Mouse (Mus musculus) embryonic fibroblast, embryonic 13.5 days (primary cell): ENCODE data around the gene Ppp6c. TPM values are rescaled to one million over a fixed set of nuclear protein-coding genes. Genes with fewer than 3 reads are reported as not detected.
"Not testable (repeated sequence)": the region's sequence is repeated elsewhere in the genome, so short reads cannot be mapped to it uniquely, and the experiment has no call there.

ENCODE experiments used
- H3K27ac ChIP-seq: 2 replicates; pipeline ENCODE4 v1.5.1; 2012; ENCODE audit warnings: low read length, control low read depth, inconsistent platforms; ENCODE audit not compliant: insufficient read depth
- H3K4me1 ChIP-seq: 2 replicates; pipeline ENCODE4 v1.6.1; 2011; ENCODE audit warnings: low read length; ENCODE audit not compliant: control insufficient read depth, insufficient read depth
- H3K4me3 ChIP-seq: 2 replicates; pipeline ENCODE4 v1.5.1; 2011; ENCODE audit warnings: mild to moderate bottlenecking, control low read depth, low read length; ENCODE audit not compliant: insufficient read depth
- CTCF ChIP-seq: IDR thresholded peaks from 2 replicates; pipeline ENCODE4 v1.5.1; 2011; ENCODE audit warnings: mild to moderate bottlenecking, control low read depth, low read length, moderate library complexity, borderline replicate concordance; ENCODE audit not compliant: insufficient read depth
- POLR2A ChIP-seq: IDR thresholded peaks from 2 replicates; pipeline ENCODE4 v1.6.1; 2011; ENCODE audit warnings: low read depth, mild to moderate bottlenecking, control low read depth, low read length, moderate library complexity
- polyA plus RNA-seq: library from polyadenylated mRNA; stranded (reverse); fragments of >200 nt; gene quantifications from 2 replicates; pipeline ENCODE4 v1.2.4, GENCODE M21; 2011; ENCODE audit warnings: low read depth; ENCODE audit not compliant: missing spikeins, insufficient read length

The Ppp6c gene
- 85.5 and 89.2 TPM in 2 replicates for polyA plus RNA-seq

DNA sequence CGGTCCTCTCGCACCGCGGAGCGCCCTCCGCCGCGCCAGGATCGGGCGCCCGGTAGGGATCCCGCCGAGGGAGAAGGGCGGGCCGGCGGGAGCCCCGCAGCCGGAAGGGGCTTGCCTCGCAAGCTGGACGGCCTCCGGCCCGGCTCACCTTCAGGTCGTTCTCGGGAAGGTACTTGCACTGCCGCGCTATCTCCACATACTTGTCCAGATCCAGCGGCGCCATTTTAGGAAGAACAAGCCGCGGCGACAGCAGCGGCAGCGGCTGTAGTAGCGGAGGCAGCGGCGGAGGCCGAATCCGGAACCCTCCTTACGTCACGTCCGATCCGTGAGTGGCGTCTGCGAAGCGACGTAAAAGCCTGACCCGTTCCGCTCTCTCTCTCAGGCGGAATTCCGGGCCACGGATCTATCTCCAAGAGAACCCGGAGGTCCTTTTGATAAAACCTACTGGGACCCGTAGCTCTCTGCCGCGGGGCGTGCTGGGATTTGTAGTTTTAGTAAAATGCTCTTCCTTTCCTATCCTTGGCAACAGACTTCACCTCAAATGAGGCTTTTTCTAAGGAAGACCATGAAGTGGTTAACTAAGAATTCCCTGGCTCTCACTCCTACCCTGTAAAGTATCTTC lies at the start of gene Ppp6c:
TSS of gene Ppp6c (minus strand) at position 433 of the 622 bp plus-strand sequence.
- Histone ChIP-seq H3K27ac (peak within 1 kb of the TSS; percentile 93), H3K4me3 (peak within 1 kb of the TSS; percentile 94), H3K4me1 (peaks cover 5% of the 10 kb centered on the region; the same call in 1 of the 2 replicates)
- peak; percentile 77 for TF ChIP-seq POLR2A
- no peak for TF ChIP-seq CTCF

GRCm38 (mm10) chr2:39268357-39268756 lies 42.1 kb upstream of the Ppp6c start:
- Histone ChIP-seq H3K4me1 (no peaks in the 10 kb centered on the region), H3K4me3 (no peak overlapping the region)
- no peak for TF ChIP-seq CTCF
- TF ChIP-seq POLR2A = no peak

GRCm38 (mm10) chr2:39252275-39252674 lies 26.0 kb upstream of the Ppp6c start:
- H3K27ac ChIP-seq, H3K4me3 ChIP-seq, H3K4me1 ChIP-seq: not testable (repeated sequence)

More at GRCm38 (mm10) chr2:39268357-39268756, 42.1 kb upstream of the Ppp6c start:
- H3K27ac ChIP-seq = no peak overlapping the region

DNA sequence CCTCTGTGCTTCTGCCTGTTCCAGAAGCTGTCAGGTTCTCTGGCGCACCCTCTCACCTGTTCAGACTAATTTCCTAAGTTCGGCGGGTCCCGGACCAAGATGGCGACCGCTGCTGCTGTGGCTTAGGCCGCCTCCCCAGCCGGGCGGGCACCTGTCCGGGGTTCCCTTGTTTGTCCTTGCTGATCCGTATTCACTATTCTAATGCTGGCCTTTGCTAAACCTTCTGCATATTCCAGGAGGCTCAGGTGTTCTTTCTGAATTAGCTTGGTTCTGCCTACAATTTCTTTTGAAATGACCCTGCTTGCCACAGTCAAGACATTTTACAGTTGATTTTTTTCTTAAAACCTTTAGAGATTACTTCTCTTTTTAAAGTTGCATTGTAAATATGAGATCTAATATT lies 20.6 kb upstream of the Ppp6c start:
- H3K4me3 ChIP-seq = not testable (repeated sequence)

DNA sequence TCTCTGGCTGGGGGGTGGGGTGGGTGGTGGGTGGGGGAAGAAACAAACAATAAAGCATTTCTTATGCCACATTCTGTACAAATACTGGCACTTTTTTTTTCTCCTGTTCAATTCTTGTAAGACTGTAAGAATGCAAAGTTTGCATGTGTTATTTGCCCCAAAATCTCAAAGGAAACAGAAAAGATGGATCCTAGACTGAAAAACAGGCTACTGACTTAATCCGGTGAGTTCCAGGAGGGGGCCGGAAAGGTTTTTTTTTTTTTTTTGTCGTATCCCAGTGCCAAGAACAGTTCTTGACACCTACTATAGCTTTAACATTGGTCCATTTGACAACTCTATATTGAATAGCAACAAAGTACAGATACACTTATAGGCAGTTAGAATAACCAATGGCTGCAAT lies 480 bp upstream of the Ppp6c start:
- TF ChIP-seq CTCF = no peak
- TF ChIP-seq POLR2A = no peak
- Histone ChIP-seq H3K4me1 (peaks cover 5% of the 10 kb centered on the region; the same call in 1 of the 2 replicates), H3K27ac (no peak overlapping the region), H3K4me3 (peak overlapping the region; percentile 94)

More for the DNA sequence above, 20.6 kb upstream of the Ppp6c start:
- H3K27ac ChIP-seq, H3K4me1 ChIP-seq: not testable (repeated sequence)

DNA sequence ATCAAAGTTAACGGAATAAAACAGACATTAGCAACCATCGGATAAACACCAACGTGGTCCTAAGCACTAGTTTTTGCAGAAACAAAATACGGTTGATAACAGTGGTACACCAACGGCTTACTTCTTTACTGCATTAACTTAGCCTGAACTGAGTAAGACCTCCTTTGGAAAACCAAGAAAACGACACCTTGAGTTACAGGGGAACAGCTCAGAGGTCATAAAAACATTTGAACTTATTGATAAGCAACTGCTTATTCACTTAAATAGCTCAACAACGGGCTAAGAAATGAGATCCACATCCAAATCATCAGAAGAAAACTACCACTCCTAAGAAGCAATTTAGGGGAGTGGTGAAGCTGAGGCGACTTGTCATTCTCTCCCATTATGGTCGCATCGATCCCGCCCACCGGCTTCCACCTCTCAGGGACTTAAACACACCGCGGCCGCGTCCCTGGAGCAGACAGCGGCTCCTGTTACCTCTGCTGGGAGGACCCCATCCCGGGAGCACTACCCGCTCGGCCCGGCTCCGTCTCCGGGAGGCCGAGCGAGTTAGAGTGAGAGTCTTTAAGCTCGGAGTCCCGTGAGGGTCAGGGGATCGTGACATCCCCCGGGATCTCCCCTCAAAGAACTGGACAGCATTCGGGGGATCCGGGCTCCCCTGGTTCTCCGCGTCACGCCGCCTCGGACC lies 776 bp downstream of the Ppp6c start:
- Histone ChIP-seq H3K27ac (peak overlapping the region; percentile 93), H3K4me3 (peak overlapping the region; percentile 94)

GRCm38 (mm10) chr2:39224621-39225020 lies 1.6 kb downstream of the Ppp6c start:
- H3K4me1 ChIP-seq = peaks cover 5% of the 10 kb centered on the region; the same call in 1 of the 2 replicates
- peak overlapping the region; percentile 21; the same call in 1 of the 2 replicates for H3K4me3 ChIP-seq
- H3K27ac ChIP-seq = no peak overlapping the region
- TF ChIP-seq CTCF = no peak
- no peak for TF ChIP-seq POLR2A

More for the DNA sequence above, 776 bp downstream of the Ppp6c start:
- H3K4me1 ChIP-seq = not testable (repeated sequence)

- TF ChIP-seq CTCF = no peak
- TF ChIP-seq POLR2A = no peak
Measured at GRCm38 (mm10) chr2:39220010-39220409, 6.2 kb downstream of the Ppp6c start.

GRCm38 (mm10) chr2:39219034-39219433 lies 7.2 kb downstream of the Ppp6c start:
- TF ChIP-seq POLR2A (no peak), CTCF (no peak)
- Histone ChIP-seq H3K4me3 (no peak overlapping the region), H3K27ac (no peak overlapping the region), H3K4me1 (no peaks in the 10 kb centered on the region)

More at GRCm38 (mm10) chr2:39220010-39220409, 6.2 kb downstream of the Ppp6c start:
- Histone ChIP-seq H3K27ac (no peak overlapping the region), H3K4me3 (no peak overlapping the region), H3K4me1 (peaks cover 5% of the 10 kb centered on the region; the same call in 1 of the 2 replicates)

DNA sequence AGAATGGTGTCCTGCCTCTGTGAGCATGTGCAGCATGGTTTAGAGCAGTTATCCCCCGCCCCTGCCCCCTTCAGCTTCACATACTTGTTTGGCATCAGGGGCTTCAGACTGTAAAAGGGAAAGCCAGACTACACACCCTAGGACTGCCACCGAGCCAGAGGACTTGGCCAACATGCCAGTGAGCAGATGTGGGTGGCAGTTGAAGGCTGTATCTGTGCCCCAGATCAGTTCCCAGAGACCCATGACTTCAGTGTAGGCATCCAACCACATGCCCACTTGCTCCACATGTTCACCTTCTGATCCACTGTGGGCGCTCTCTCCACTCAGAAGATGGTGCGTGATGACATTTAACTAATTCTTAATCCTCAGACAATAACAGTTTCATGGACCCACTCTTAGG lies 9.1 kb downstream of the Ppp6c start:
- TF ChIP-seq POLR2A = no peak
- TF ChIP-seq CTCF = no peak
- Histone ChIP-seq H3K4me3 (no peak overlapping the region), H3K27ac (no peak overlapping the region), H3K4me1 (no peaks in the 10 kb centered on the region)
